Comparison of ENCODE assay signal across 8 mouse cellular contexts in genomic region chr3:69125891-69126508, GRCm38 (mm10). TPM values are rescaled to one million over a fixed set of nuclear protein-coding genes. Genes with fewer than 3 reads are reported as not detected.
DNase-seq lines count a peak whose midpoint lies in the region; ATAC-seq and TF ChIP-seq lines count a peak whose summit lies in the region.

No protein-coding gene starts in this region.

- H3K4me1 ChIP-seq in heart, embryonic 10.5 days, result 0 out of 2 replicates have a peak, but pooled peaks cover 6% of the 10 kb centered on the region
- peaks cover 14% of the 10 kb centered on the region for H3K4me1 ChIP-seq in lung, embryonic 15.5 days
- H3K4me1 ChIP-seq in olfactory bulb, adult 2 months (ENCODE audit: control insufficient read depth, insufficient read depth, low read length), result no peaks in the 10 kb centered on the region

- intact Hi-C loops in gastrocnemius, postnatal 14 days (cut with DNase I; ENCODE audit: low total_unique reads), result no loop called here

- peak; percentile 80 for DNase-seq in A20 (ENCODE audit: low read depth, low spot score)
- peak; percentile 61 for DNase-seq in MEL-GATA-1-ER (ENCODE audit: extremely low read depth, low read depth)
- DNase-seq in cerebellum, postnatal 14 days, result peak; percentile 46 to 55
- peak; percentile 82 for DNase-seq in heart, embryonic 10.5 days (ENCODE audit: low spot score)
- peak; percentile 50 for DNase-seq in kidney, postnatal 10 days
- DNase-seq in gastrocnemius, postnatal 14 days, result no peak

- peak overlapping the region; percentile 92 for H3K9ac ChIP-seq in lung, embryonic 15.5 days

- no peaks in the 10 kb centered on the region for H3K36me3 ChIP-seq in heart, embryonic 10.5 days
- no peaks in the 10 kb centered on the region for H3K36me3 ChIP-seq in lung, embryonic 15.5 days

- H3K27me3 ChIP-seq in heart, embryonic 10.5 days (ENCODE audit: insufficient read depth, poor library complexity, severe bottlenecking), result no peaks in the 10 kb centered on the region
- H3K27me3 ChIP-seq in lung, embryonic 15.5 days, result no peaks in the 10 kb centered on the region

- H3K4me3 ChIP-seq in heart, embryonic 10.5 days, result peak overlapping the region; percentile 93
- H3K4me3 ChIP-seq in lung, embryonic 15.5 days, result peak overlapping the region; percentile 98
- H3K4me3 ChIP-seq in olfactory bulb, adult 2 months (ENCODE audit: insufficient read depth, low read depth, low read length), result peak overlapping the region; percentile 100

- no peak for ATAC-seq in lung, embryonic 15.5 days (ENCODE audit: borderline replicate concordance, extremely low read depth, low FRiP score, low TSS enrichment)

- no peaks in the 10 kb centered on the region for H3K9me3 ChIP-seq in heart, embryonic 10.5 days
- H3K9me3 ChIP-seq in lung, embryonic 15.5 days, result no peaks in the 10 kb centered on the region

- no peak for TF ChIP-seq POLR2A in olfactory bulb, adult 2 months (IDR thresholded peaks at IDR 0.05; ENCODE audit: insufficient read depth, low read depth, low read length)

- peak overlapping the region; percentile 98 for H3K27ac ChIP-seq in heart, embryonic 10.5 days
- peak overlapping the region; percentile 97 for H3K27ac ChIP-seq in lung, embryonic 15.5 days
- peak overlapping the region; percentile 65 for H3K27ac ChIP-seq in olfactory bulb, adult 2 months (ENCODE audit: insufficient read depth, low read depth, low read length)

- peak overlapping the region; percentile 75 for H3K4me2 ChIP-seq in lung, embryonic 15.5 days

- under 1% methylated on average over 35 of the region's 35 CpGs for WGBS in heart, embryonic 10.5 days
- under 1% methylated on average over 35 of the region's 35 CpGs for WGBS in lung, embryonic 15.5 days
- under 1% methylated on average over 35 of the region's 35 CpGs for WGBS in olfactory bulb, adult 2 months

- TF ChIP-seq CTCF in olfactory bulb, adult 2 months (IDR thresholded peaks at IDR 0.05; ENCODE audit: insufficient read depth, low read depth, low read length), result no peak

RNA-seq across cellular contexts. Expression of gene Kpna4, which starts 0.9 kb away (rescaled TPM):
- 26.3 and 34.8 TPM in 2 replicates for polyA plus RNA-seq in heart, embryonic 10.5 days (2016; fragmentation: Nextera tagmentation; extraction: Ambion mirVana)
- 33.1 and 35.1 TPM in 2 replicates for polyA plus RNA-seq in lung, embryonic 15.5 days (2015; fragmentation: Nextera tagmentation; extraction: Ambion mirVana)
- polyA plus RNA-seq in olfactory bulb, adult 2 months (2012; ENCODE audit: insufficient read depth, insufficient read length, low replicate concordance, missing spikeins), result 81.6 and 88.5 TPM in 2 replicates
- total RNA-seq in gastrocnemius, postnatal 14 days (2021), result 10 to 100 TPM; 57.8 to 69.8 TPM
